Mouse (Mus musculus) kidney, adult 2 months (tissue): ENCODE results near the gene Fam168a. TPM values are rescaled to one million over a fixed set of nuclear protein-coding genes. Genes with fewer than 3 reads are reported as not detected.
A peak's percentile ranks its signal among the peaks of the same experiment; 100 is the strongest.

ENCODE experiments used
- DNase-seq: peaks from one replicate; pipeline ENCODE4 v3.0.0; 2021
- H3K27ac ChIP-seq: fragments of 200-500 bp; 2 replicates; pipeline ENCODE4 v1.5.1; 2012; ENCODE audit warnings: low read depth, low read length, control low read depth, inconsistent platforms; ENCODE audit not compliant: insufficient read depth
- H3K27me3 ChIP-seq: fragments of 200-500 bp; replicated peaks from 2 replicates; pipeline ENCODE4 v1.6.1; 2012; ENCODE audit warnings: mild to moderate bottlenecking, moderate library complexity, low read length, inconsistent platforms; ENCODE audit not compliant: control insufficient read depth, insufficient read depth
- H3K36me3 ChIP-seq: fragments of 200-500 bp; 2 replicates; pipeline ENCODE4 v1.6.1; 2012; ENCODE audit warnings: mild to moderate bottlenecking, moderate library complexity, low read length, inconsistent platforms; ENCODE audit not compliant: control insufficient read depth, insufficient read depth
- H3K4me1 ChIP-seq: fragments of 200-500 bp; 2 replicates; pipeline ENCODE4 v1.6.1; 2011; ENCODE audit warnings: low read length; ENCODE audit not compliant: control insufficient read depth, insufficient read depth
- H3K4me3 ChIP-seq: fragments of 200-500 bp; 2 replicates; pipeline ENCODE4 v1.5.1; 2011; ENCODE audit warnings: mild to moderate bottlenecking, low read depth, low read length, control low read depth; ENCODE audit not compliant: insufficient read depth
- CTCF ChIP-seq: fragments of 200-500 bp; conservative IDR thresholded peaks from 2 replicates; pipeline ENCODE4 v1.5.1; 2011; ENCODE audit warnings: low read depth, mild to moderate bottlenecking, control low read depth, low read length, moderate library complexity, mixed read lengths; ENCODE audit not compliant: insufficient read depth, insufficient read length
- POLR2A ChIP-seq: fragments of 200-500 bp; IDR thresholded peaks from one replicate; pipeline ENCODE4 v1.6.1; 2011; ENCODE audit warnings: low read depth, low read length, control low read depth
- WGBS: fragments of 180-500 bp; shearing (Covaris S2); methylation state at CpG from one replicate; pipeline ENCODE4 v1.1.7; 2018; 5-methylcytosine and 5-hydroxymethylcytosine counted together
- polyA plus RNA-seq: library from polyadenylated mRNA; depleted of rRNA; stranded (reverse); fragments of >200 nt; gene quantifications from 2 replicates; pipeline ENCODE4 v1.2.3, GENCODE M21; 2012; rRNA removed

The Fam168a gene
- polyA plus RNA-seq, 1 experiment, result 47.1 TPM

GRCm38 (mm10) chr7:100876771-100877170 is 170.3 kb downstream of the Fam168a start:
- Histone ChIP-seq H3K4me1 (no peaks in the 10 kb centered on the region), H3K27me3 (no peaks in the 10 kb centered on the region), H3K36me3 (no peaks in the 10 kb centered on the region), H3K27ac (no peak overlapping the region), H3K4me3 (no peak overlapping the region)
- no peak for DNase-seq
- TF ChIP-seq POLR2A (no peak), CTCF (no peak)
- WGBS, result 85% methylated on average over 9 of the region's 9 CpGs

DNA sequence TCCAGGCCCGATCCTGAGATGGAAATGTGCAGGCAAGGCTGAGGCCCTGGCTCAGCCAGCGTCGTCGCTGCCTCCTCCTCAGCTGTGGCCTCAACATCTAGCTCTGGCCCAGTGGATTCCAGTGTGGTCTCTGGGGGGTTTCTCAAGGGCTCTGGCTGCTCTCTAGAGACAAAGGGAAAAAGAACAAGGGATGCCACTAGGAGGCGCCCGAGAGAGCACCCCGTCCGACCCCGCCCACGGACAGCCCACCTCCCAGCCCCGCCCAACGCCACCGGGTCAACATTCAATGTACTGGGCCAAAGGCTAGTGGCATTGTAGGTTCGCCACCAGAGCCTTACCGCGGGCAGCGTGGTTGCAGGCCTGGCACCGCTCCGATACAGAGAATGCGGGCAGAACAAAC is 173.2 kb downstream of the Fam168a start:
- Histone ChIP-seq H3K27me3 (no peaks in the 10 kb centered on the region), H3K4me3 (no peak overlapping the region), H3K36me3 (no peaks in the 10 kb centered on the region), H3K4me1 (no peaks in the 10 kb centered on the region), H3K27ac (no peak overlapping the region)
- peak; percentile 74 for DNase-seq
- WGBS, result 29% methylated on average over 20 of the region's 20 CpGs
- TF ChIP-seq POLR2A (no peak), CTCF (peak; percentile 49)

DNA sequence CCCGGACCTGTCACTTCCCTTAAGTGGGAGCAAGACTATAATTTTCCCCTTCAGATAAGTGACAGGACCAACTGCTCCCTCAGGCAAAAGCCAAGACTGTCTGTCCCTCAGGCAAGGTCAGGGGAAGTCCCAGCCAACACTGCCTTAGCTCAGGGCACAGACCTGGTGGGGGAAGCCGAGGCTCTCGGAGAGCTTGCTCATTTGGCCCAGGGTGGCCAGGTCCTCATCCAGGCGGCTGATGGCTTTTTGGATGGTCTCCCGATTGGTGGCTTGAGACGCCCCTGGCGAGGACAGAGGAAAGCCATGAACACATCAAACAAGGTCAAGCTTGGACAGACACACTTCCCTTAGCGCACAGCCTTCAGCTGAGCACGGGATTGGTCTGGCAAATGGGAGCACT is 175.1 kb downstream of the Fam168a start:
- Histone ChIP-seq H3K27me3 (no peaks in the 10 kb centered on the region), H3K27ac (no peak overlapping the region), H3K36me3 (no peaks in the 10 kb centered on the region), H3K4me3 (no peak overlapping the region), H3K4me1 (no peaks in the 10 kb centered on the region)
- DNase-seq, result no peak
- TF ChIP-seq POLR2A (no peak), CTCF (no peak)
- WGBS, result 62% methylated on average over 9 of the region's 9 CpGs

- 69% methylated on average over 4 of the region's 4 CpGs for WGBS
- H3K36me3 ChIP-seq, result no peaks in the 10 kb centered on the region
Observed at GRCm38 (mm10) chr7:100881950-100882349, 175.5 kb downstream of the Fam168a start.

GRCm38 (mm10) chr7:100884460-100884859 is 178.0 kb downstream of the Fam168a start:
- WGBS, result 89% methylated on average over 4 of the region's 4 CpGs
- H3K27me3 ChIP-seq, result no peaks in the 10 kb centered on the region
- H3K4me1 ChIP-seq, result no peaks in the 10 kb centered on the region
- DNase-seq, result no peak
- TF ChIP-seq CTCF (no peak), POLR2A (no peak)
- H3K4me3 ChIP-seq, result no peak overlapping the region
- H3K27ac ChIP-seq, result no peak overlapping the region
- H3K36me3 ChIP-seq, result no peaks in the 10 kb centered on the region

More at GRCm38 (mm10) chr7:100881950-100882349, 175.5 kb downstream of the Fam168a start:
- Histone ChIP-seq H3K27me3 (no peaks in the 10 kb centered on the region), H3K27ac (no peak overlapping the region), H3K4me3 (no peak overlapping the region), H3K4me1 (no peaks in the 10 kb centered on the region)
- no peak for TF ChIP-seq CTCF
- no peak for TF ChIP-seq POLR2A
- DNase-seq, result no peak

DNA sequence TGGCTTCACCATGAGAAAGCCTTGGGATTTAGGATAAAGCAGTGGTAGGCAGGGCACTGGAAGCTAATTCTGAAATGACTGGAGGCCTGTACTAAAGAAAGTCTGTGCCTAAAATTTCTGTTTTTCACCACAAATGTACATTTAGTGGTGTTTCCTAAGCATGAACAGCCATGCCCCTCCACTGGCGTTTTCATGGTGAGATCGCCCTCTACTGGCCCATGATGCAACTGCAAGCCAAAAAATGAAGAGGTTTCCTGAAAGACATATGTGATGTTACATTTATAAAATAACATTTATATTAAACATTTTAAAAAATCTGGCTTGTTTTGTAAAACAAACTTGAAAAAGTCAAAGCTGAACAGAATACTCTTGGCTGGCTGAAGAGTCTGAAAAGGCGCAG is 180.1 kb downstream of the Fam168a start:
- Histone ChIP-seq H3K27ac (no peak overlapping the region), H3K36me3 (no peaks in the 10 kb centered on the region), H3K4me1 (no peaks in the 10 kb centered on the region), H3K4me3 (no peak overlapping the region), H3K27me3 (no peaks in the 10 kb centered on the region)
- WGBS, result 34% methylated on average over 3 of the region's 3 CpGs
- TF ChIP-seq CTCF (peak; percentile 78), POLR2A (no peak)
- peak; percentile 49 for DNase-seq

Other genes starting within 250 kb of the Fam168a start
- gene Ucp3, start 233.6 kb upstream of the Fam168a start, polyA plus RNA-seq, result 4.0 and 5.0 TPM in 2 replicates
- gene Ucp2, start 213.3 kb upstream of the Fam168a start, polyA plus RNA-seq, result 153 and 172 TPM in 2 replicates
- 0.36 and 0.58 TPM in 2 replicates for gene Dnajb13, start 191.7 kb upstream of the Fam168a start, polyA plus RNA-seq
- gene Coa4, start 169.6 kb upstream of the Fam168a start, polyA plus RNA-seq, result 12.6 and 16.1 TPM in 2 replicates
- 21.1 and 21.4 TPM in 2 replicates for gene Rab6a, start 99.2 kb upstream of the Fam168a start, polyA plus RNA-seq
- 21.0 and 27.5 TPM in 2 replicates for gene Mrpl48, start 98.3 kb upstream of the Fam168a start, polyA plus RNA-seq
- 37.3 and 44.9 TPM in 2 replicates for gene Plekhb1, start 44.2 kb upstream of the Fam168a start, polyA plus RNA-seq
- 1.5 and 3.8 TPM in 2 replicates for gene Relt, start 156.8 kb downstream of the Fam168a start, polyA plus RNA-seq
- 25.4 and 29.3 TPM in 2 replicates for gene Arhgef17, start 225.5 kb downstream of the Fam168a start, polyA plus RNA-seq